Mouse (Mus musculus): ENCODE measurements around the gene Sod1. TPM values are rescaled to one million over a fixed set of nuclear protein-coding genes. Genes with fewer than 3 reads are reported as not detected.

Sod1 gene
- total RNA-seq (2012; rRNA removed) (632 and 634 TPM in 2 replicates), total RNA-seq (2014; rRNA removed) (517 and 532 TPM in 2 replicates), polyA plus RNA-seq (2012; ENCODE audit: insufficient read length, low read depth) (1,226 and 1,288 TPM in 2 replicates)

DNA sequence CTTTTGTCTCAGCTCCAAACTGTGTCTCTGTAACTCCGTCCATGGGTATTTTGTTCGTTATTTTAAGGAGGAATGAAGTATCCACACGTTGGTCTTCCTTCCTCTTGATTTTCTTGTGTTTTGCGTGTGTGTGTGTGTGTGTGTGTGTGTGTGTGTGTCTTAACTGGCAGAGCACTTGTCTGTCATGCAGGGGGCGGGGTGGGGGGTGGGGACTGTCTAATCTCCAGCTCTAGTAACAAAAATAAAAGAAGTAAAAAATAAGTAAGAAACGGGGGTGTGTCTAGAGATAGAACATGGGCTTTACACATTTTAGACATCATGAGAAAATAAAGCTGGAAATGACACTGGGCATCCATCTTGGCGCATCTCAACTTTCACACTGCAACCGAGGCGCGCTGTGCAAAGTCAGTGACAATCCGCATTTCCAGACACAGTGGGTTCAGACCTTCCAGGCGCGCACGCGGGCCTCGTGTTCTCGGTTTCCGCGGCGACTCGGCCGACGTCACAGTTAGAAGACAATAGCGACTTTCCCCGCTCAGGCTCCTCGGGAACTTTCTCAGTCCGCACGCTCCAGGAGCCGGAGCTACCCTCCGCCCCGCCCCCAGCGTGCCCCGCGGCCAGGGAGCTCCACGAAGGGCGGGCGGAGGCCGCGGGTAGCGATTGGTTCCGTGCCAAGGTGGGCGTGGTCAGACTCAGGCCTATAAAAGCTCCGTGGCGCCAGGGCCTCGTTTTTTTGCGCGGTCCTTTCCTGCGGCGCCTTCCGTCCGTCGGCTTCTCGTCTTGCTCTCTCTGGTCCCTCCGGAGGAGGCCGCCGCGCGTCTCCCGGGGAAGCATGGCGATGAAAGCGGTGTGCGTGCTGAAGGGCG is at the start of gene Sod1:
TSS of gene Sod1 (plus strand) at position 729 of the 866 bp plus-strand sequence.
- peak; percentile 98 for TF ChIP-seq TBP (conservative IDR thresholded peaks at IDR 0.05; ENCODE audit: low read depth, low read length)
- TF ChIP-seq MAFK (IDR thresholded peaks at IDR 0.05; ENCODE audit: insufficient replicate concordance, low read length): no peak
- no peak for TF ChIP-seq RCOR1 (conservative IDR thresholded peaks at IDR 0.05; ENCODE audit: low read depth, low read length)
- TF ChIP-seq USF2 (conservative IDR thresholded peaks at IDR 0.05; ENCODE audit: low read depth, low read length): no peak
- TF ChIP-seq BHLHE40 (IDR thresholded peaks at IDR 0.05; ENCODE audit: low read depth, low read length): peak; percentile 78; the same call in 1 of the 2 replicates
- TF ChIP-seq MXI1 (IDR thresholded peaks at IDR 0.05; ENCODE audit: low read depth, low read length): peak; percentile 81
- TF ChIP-seq IRF4 (IDR thresholded peaks at IDR 0.05; ENCODE audit: low read depth, low read length): peak; percentile 56; the same call in 1 of the 2 replicates
- TF ChIP-seq TCF12 (IDR thresholded peaks at IDR 0.05; ENCODE audit: low read depth, low read length): peak; percentile 92
- TF ChIP-seq MEF2A (IDR thresholded peaks at IDR 0.05; ENCODE audit: borderline replicate concordance, low read depth, low read length): peak; percentile 70
- no peak for TF ChIP-seq JUND (conservative IDR thresholded peaks at IDR 0.05; ENCODE audit: low read depth, low read length)
- TF ChIP-seq ZMIZ1 (IDR thresholded peaks at IDR 0.05; ENCODE audit: low read depth, low read length): peak; percentile 98
- 0 out of 2 replicates have a peak, but pooled peaks have one; percentile 62 for TF ChIP-seq KAT2A (IDR thresholded peaks at IDR 0.05; ENCODE audit: insufficient replicate concordance, low read length)
- peak; percentile 63 for TF ChIP-seq HCFC1 (IDR thresholded peaks at IDR 0.05; ENCODE audit: low read depth, low read length)
- peak; percentile 99 for TF ChIP-seq NELFE (IDR thresholded peaks at IDR 0.05; ENCODE audit: low read depth, low read length)
- no peak for TF ChIP-seq ZC3H11A (IDR thresholded peaks at IDR 0.05; ENCODE audit: low read depth, low read length)
- no peak for TF ChIP-seq E2F4 (IDR thresholded peaks at IDR 0.05; ENCODE audit: insufficient replicate concordance, low read depth, low read length)
- TF ChIP-seq ELF1 (IDR thresholded peaks at IDR 0.05; ENCODE audit: low read depth, low read length): 0 out of 2 replicates have a peak, but pooled peaks have one; percentile 49
- no peak for TF ChIP-seq RAD21 (IDR thresholded peaks at IDR 0.05; ENCODE audit: low read depth, low read length)
- TF ChIP-seq NRF1 (IDR thresholded peaks at IDR 0.05; ENCODE audit: low read depth, low read length): peak; percentile 51
- peak; percentile 97 for TF ChIP-seq POLR2AphosphoS2 (IDR thresholded peaks at IDR 0.05; ENCODE audit: low read depth, low read length)
- peak; percentile 61; the same call in 1 of the 2 replicates for TF ChIP-seq CHD2 (IDR thresholded peaks at IDR 0.05; ENCODE audit: low read length)
- TF ChIP-seq MYC (IDR thresholded peaks at IDR 0.05; ENCODE audit: low read depth, low read length): peak; percentile 86; the same call in 1 of the 2 replicates
- TF ChIP-seq POLR2A (IDR thresholded peaks at IDR 0.05; ENCODE audit: low read depth, low read length): peak; percentile 100
- TF ChIP-seq SIN3A (IDR thresholded peaks at IDR 0.05; ENCODE audit: low read length): peak; percentile 80; the same call in 1 of the 2 replicates
- no peak for TF ChIP-seq GABPA (IDR thresholded peaks at IDR 0.05; ENCODE audit: insufficient replicate concordance, low read depth, low read length)
- TF ChIP-seq ZNF384 (IDR thresholded peaks at IDR 0.05; ENCODE audit: low read depth, low read length): peak; percentile 94
- TF ChIP-seq MAX (IDR thresholded peaks at IDR 0.05; ENCODE audit: low read length): peak; percentile 74
- peak; percentile 90 for TF ChIP-seq UBTF (IDR thresholded peaks at IDR 0.05; ENCODE audit: low read depth, low read length)
- TF ChIP-seq CTCF (conservative IDR thresholded peaks at IDR 0.05 in 1 of 2, IDR thresholded peaks at IDR 0.05 in 1 of 2; ENCODE audit: low read depth in 2 of 2, low read length in 2 of 2): no peak
- TF ChIP-seq MAZ (IDR thresholded peaks at IDR 0.05; ENCODE audit: low read depth, low read length): 0 out of 2 replicates have a peak, but pooled peaks have one; percentile 34
- TF ChIP-seq ETS1 (conservative IDR thresholded peaks at IDR 0.05; ENCODE audit: low read depth, low read length): peak; percentile 17; the same call in 1 of the 2 replicates
- no peaks in the 10 kb centered on the region for H3K27me3 ChIP-seq (replicated peaks)
- DNase-seq (ENCODE audit: extremely low read depth): peak; percentile 97
- in situ Hi-C loops (cut with MboI; ENCODE audit: low pct_ligation_motif_present, low pct_unique_long_range_greater_than_20kb, low sequenced_read_pairs) (no loop called here), dilution Hi-C loops (cut with MboI; ENCODE audit: extremely low pct_ligation_motif_present, extremely low pct_unique_long_range_greater_than_20kb, low sequenced_read_pairs) (no loop called here)
- H3K4me2 ChIP-seq (ENCODE audit: insufficient read depth, low read depth, poor library complexity, severe bottlenecking): peak within 1 kb of the TSS; percentile 77
- H3K4me1 ChIP-seq (ENCODE audit: control insufficient read depth in 1 of 2, insufficient read depth in 2 of 2): peaks cover 6 to 28% of the 10 kb centered on the region in 2 experiments
- no peaks in the 10 kb centered on the region for H3K9me3 ChIP-seq (replicated peaks; ENCODE audit: low read length)
- H3K9ac ChIP-seq (ENCODE audit: insufficient read depth, low read depth): peak within 1 kb of the TSS; percentile 83
- H3K79me2 ChIP-seq (replicated peaks; ENCODE audit: control insufficient read depth, extremely low read depth, insufficient read depth, poor library complexity, severe bottlenecking): peaks cover 38% of the 10 kb centered on the region
- H3K36me3 ChIP-seq (replicated peaks in 1 of 2; ENCODE audit: control insufficient read depth in 1 of 2, insufficient read depth in 1 of 2, low read length in 1 of 2): peaks cover 20 to 28% of the 10 kb centered on the region in 2 experiments
- peak within 1 kb of the TSS; percentile 69 for H3K27ac ChIP-seq (ENCODE audit: insufficient read depth, low read depth)
- H3K4me3 ChIP-seq (replicated peaks in 1 of 3; ENCODE audit: low read depth in 2 of 3, low read length in 2 of 3, poor library complexity in 1 of 3): peak within 1 kb of the TSS; percentile 91 to 92 (median 92)
